Mouse (Mus musculus) Muller cell, postnatal 12 days (primary cell): ENCODE data around the gene Bola3.
"Not testable (repeated sequence)": the region's sequence is repeated elsewhere in the genome, so short reads cannot be mapped to it uniquely, and the experiment has no call there.

ENCODE experiments used
- DNase-seq: peaks from one replicate; pipeline ENCODE4 v3.0.0-alpha.2; 2015; ENCODE audit errors: inconsistent ontology term

Bola3 gene

DNA sequence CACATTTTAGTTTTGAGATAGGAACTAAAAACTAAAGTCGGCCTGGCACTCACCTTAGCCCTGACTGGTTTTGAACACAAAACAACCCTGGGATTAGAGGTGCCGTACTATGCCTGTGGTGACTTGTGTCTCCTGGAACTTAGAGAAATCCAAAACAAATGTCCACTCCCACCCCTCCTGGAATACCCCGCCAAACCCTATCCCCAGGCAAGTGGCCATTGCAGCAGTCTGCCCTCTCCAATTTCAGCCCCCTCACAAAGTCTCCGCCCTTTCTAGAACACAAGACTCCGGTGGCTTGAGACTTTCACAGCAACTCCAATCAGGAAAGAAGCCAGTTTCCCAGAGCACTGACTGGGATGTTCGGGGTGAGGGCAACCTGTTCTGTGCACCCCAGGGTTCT is at the start of gene Bola3:
Gene Bola3, plus strand, starts transcription at position 275 of the 400 bp plus-strand sequence.
- no peak for DNase-seq

GRCm38 (mm10) chr6:83300447-83301229 is 48.3 kb upstream of the Bola3 start:
- DNase-seq: no peak

GRCm38 (mm10) chr6:83301294-83301693 is 47.7 kb upstream of the Bola3 start:
- DNase-seq: peak; percentile 33

GRCm38 (mm10) chr6:83302264-83302663 is 46.7 kb upstream of the Bola3 start:
- peak; percentile 34 for DNase-seq

DNA sequence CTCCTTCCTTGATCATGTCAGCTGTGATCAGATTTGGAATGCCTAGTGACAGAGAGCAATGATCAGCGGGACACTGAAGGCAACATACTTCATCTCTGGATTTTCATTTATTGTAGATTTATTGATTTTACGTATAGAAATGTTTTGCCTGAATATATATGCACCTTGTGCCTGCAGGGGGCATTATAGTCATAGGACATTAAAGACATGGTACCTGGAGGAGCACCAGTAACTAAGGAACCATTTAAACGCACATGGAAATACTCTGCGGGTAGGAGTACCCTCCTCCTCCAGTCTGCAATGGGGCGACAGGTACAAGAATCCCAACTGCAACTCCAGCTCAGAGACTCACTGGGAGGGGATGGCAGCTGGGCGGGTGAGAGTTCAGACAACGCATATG is 39.9 kb upstream of the Bola3 start:
- DNase-seq: no peak

GRCm38 (mm10) chr6:83311206-83311605 is 37.7 kb upstream of the Bola3 start:
- no peak for DNase-seq

DNA sequence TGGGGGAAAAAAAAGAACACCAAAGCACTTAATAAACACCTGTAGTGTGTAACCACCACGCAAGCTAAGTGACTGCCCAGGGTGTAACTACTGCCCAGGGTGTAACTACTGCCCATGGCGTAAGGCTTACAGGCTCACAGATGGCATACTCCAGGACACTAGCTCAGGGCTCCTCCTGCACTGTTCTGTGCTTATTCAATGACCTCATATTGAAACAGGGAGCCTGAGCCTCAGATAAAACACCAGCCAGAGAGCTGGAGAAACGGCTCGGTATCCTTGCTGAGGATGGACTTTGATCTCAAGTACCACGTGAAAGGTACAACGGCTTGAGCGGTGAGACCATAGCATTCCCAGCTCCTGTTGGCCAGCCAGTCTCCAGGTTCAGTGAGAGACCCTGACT is 36.9 kb upstream of the Bola3 start:
- DNase-seq: no peak

DNA sequence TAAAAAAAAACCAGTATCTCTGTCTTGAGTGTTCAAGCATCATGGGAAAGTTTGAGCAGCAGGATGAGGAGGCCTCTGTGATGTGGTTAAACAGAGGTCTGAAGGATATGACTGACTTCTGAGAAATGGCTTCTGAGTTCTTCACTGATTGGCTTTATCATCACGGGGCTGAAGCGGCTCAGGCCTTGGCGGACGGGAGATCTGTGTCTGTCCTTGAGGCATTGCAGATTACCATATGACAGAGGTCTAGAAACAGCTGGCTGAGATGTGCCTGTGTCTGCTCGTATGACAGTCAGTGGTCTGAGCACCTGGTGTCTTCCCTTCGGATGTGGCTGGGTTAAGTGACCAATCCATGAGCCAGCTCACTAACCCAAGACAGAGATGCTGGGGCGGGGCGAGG is 36.4 kb upstream of the Bola3 start:
- DNase-seq: no peak

DNA sequence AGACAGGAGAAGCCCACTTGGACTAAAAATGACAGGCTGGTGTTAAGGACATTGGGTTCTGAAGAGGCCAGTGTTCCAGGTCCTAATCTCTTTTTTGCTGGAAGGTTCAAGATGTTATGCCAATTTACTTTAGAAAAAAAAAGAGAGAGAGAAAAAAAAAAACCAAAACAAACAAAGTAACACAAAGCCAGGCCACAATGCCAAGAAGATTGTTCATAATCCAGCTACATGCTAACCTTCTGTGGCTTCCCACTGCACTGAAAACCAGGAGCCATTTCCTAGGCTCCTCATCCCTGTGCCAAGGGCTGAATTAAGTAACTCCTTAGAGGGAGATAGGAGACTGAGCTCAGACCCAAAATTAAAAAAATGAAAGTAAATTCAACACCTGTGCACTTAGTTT is 33.7 kb upstream of the Bola3 start:
- no peak for DNase-seq

GRCm38 (mm10) chr6:83316022-83316421 is 32.9 kb upstream of the Bola3 start:
- DNase-seq: no peak

GRCm38 (mm10) chr6:83317108-83317741 is 31.7 kb upstream of the Bola3 start:
- peak; percentile 96 for DNase-seq

GRCm38 (mm10) chr6:83321927-83322326 is 27.0 kb upstream of the Bola3 start:
- DNase-seq: no peak

DNA sequence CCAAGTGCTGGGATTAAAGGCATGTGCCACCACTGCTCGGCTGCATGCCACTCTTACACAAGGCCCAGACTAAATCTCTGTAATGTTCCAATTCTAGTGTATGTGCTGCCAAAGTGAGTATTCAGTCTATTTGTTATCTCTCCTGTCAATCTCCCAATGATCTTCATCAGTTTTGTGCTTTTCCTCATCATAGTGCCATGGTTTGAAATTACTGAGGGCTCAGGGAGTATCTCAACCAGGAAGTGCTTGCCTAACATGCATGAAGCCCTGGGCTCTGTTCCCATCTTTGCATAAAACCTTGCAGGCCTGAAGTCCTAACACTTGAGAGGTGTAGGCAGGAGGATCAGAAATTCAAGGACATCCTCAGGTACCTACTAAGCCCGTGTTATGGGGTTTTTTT is 26.2 kb upstream of the Bola3 start:
- no peak for DNase-seq

GRCm38 (mm10) chr6:83323652-83324419 is 25.1 kb upstream of the Bola3 start:
- no peak for DNase-seq

DNA sequence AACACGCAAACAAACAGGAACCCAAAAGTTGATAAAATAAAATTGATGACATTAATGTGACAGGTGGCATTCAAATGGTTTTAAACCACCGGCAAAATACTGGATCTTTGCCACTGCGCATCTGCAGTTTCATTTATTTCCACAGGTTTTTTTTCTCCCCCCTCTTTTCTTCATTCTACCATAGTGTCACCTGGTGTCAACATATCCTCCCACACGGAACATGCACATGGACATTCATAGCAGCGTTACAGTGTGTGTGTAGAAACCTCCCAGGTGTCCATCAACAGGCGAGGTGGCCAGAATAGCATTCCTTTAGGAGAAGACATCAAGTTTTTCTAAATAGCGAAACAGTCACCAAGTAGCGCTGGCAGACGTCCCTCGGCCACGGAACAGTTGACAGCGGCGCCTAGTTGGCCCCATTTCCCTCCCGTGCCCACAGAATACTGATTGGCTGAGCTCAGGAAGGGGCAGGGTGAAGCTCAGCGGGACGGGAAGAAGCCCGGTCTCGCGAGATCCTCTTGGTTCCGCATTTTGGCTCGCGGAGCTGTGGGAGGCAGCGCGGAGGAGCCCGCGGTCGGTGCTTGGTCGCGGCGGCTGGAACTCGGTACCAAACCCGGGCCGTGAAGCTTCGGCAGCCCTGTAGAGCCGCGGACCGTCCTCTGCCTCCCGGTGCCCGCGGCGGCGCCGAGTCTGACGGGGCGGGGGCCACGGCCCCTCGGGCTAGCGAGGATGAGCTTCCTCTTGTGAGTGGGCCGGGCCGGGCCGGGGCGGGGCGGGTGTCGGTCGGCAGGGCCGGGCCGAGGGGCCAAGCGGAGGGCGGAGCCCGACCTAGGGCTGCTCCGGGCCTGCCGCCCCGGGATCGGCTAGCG is 23.2 kb upstream of the Bola3 start, which contains the start of the genes Mthfd2 and Mob1a:
Gene Mthfd2, minus strand, starts transcription at position 384 of the 869 bp plus-strand sequence.
Gene Mob1a, plus strand, starts transcription at position 492 of the 869 bp plus-strand sequence.
- DNase-seq: peak; percentile 97

DNA sequence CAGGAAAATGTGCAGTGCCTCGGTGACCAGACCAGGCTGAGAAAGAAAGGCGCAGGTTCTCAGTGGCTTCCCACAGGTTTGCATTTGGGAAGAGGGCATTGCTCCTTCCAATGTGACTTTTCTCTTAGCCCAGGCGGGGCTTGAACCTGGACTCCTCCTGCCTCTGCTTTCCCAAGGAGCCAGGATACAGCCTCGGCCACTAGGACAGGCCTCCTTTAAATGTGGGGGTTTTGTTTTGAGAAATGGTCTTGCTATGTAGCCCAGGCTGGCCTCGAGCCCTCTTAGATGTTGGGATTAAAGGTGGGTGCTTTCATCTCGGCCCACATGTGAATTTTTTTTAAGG is 22.6 kb upstream of the Bola3 start:
- no peak for DNase-seq

DNA sequence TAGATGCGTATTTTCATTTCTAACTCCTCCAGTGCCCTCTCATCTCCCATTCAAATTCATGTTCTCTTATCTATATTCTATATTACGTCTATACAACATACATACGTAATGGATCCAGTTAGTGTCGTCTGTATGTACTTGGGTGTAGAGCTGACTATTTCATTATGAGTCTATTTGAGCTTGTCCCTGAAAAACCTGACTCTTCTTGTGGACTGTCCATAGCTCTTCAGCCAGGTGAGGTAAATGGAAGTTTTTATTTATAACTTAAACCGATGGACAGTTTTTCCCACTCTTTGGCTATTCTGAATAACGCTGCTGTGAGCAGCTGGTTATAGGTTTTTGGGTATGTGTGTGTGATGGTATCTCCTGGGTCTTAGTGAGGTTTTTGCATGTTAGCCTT is 22.2 kb upstream of the Bola3 start:
- no peak for DNase-seq

DNA sequence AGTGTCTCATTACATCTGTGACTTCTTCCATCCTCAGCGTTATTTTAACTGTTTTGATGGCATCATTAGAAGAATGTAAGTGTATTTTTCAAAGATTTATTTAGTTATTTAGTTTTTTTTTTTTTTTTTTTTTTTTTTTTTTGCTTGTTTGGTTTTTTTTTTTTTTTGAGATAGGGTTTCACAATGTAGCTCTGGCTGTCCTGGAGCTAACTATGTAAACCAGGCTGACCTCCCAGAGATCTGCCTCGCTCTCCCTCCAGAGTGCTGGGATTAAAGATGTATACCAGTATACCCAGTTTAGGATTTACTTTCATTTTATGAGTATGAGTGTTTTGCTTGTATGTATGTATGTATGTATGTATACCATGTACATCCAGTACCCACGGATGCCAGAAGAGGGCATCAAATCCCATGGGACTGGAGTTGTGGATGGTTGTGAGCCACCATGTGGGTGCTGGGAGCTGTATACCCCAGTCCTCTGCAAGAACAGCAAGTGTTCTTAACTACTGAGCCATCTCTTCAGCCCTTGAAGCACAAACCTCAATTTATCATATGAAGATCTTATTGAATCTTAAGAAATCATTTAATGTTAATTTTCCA is 21.3 kb upstream of the Bola3 start:
- DNase-seq: no peak

GRCm38 (mm10) chr6:83341387-83341786 is 7.6 kb upstream of the Bola3 start:
- no peak for DNase-seq

GRCm38 (mm10) chr6:83342957-83343356 is 6.0 kb upstream of the Bola3 start:
- no peak for DNase-seq

DNA sequence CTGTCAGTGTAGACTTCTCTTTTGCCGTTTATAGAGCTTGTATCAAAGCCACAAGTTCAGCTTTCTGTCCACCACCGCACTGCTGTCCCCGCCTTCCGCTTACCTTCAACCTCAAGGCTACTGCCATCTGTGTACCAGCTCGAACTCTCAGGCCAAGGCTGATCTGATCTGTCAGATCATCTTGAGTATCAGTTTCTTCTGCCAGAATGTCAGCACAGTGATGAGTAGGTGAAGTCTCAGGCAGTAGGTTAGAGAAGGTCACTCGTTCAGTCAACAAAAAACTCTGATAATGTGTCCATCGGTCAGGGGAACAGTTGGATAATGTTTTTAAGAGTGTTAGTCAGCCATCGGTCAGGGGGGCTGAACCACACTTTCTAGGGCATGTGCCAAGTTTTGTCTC is 3.7 kb upstream of the Bola3 start:
- DNase-seq: not testable (repeated sequence)
